Mouse (Mus musculus) stomach, embryonic 16.5 days (tissue): ENCODE measurements at regions not wholly inside any gene's neighbourhood (a gene's known extent, or its start where the extent isn't known, plus 50 kb on each side); places are given as distances from the start of the nearest gene placed in this dataset.

Source experiments
- ATAC-seq: fragments of 200-750 bp; cut with Nextera tagmentation; 2 replicates; pipeline ENCODE4 v1.8.0; 2017; ENCODE audit warnings: moderate number of reproducible peaks, moderate TSS enrichment; ENCODE audit not compliant: insufficient read depth, low FRiP score
- H3K27ac ChIP-seq: fragments of 300-500 bp; sonication (generic); 2 replicates; pipeline ENCODE4 v1.5.1; 2014; ENCODE audit warnings: low read length
- H3K27me3 ChIP-seq: fragments of 300-500 bp; sonication (generic); 2 replicates; pipeline ENCODE4 v1.6.1; 2014; ENCODE audit warnings: low read length, control low read depth, mixed read lengths; ENCODE audit not compliant: control insufficient read depth, insufficient read depth
- H3K36me3 ChIP-seq: fragments of 300-500 bp; sonication (generic); 2 replicates; pipeline ENCODE4 v1.6.1; 2014; ENCODE audit warnings: low read length; ENCODE audit not compliant: control insufficient read depth, insufficient read depth
- H3K4me1 ChIP-seq: fragments of 300-500 bp; sonication (generic); 2 replicates; pipeline ENCODE4 v1.6.1; 2014; ENCODE audit warnings: low read length, control low read depth, mixed read lengths; ENCODE audit not compliant: control insufficient read depth, insufficient read depth
- H3K4me2 ChIP-seq: fragments of 300-500 bp; sonication (generic); 2 replicates; pipeline ENCODE4 v1.6.1; 2014; ENCODE audit warnings: low read depth, low read length, mixed read lengths
- H3K4me3 ChIP-seq: fragments of 300-500 bp; sonication (generic); replicated peaks from 2 replicates; pipeline ENCODE4 v1.5.1; 2014; ENCODE audit warnings: mild to moderate bottlenecking, low read length
- H3K9ac ChIP-seq: fragments of 300-500 bp; sonication (generic); 2 replicates; pipeline ENCODE4 v1.6.1; 2014; ENCODE audit warnings: low read length
- H3K9me3 ChIP-seq: fragments of 300-500 bp; sonication (generic); replicated peaks from 2 replicates; pipeline ENCODE4 v1.6.1; 2016; ENCODE audit warnings: low read length, control low read depth; ENCODE audit not compliant: control insufficient read depth
- WGBS: fragments of 180-500 bp; shearing (Covaris S2); extraction: QIAGEN DNeasy Blood & Tissue Kit; methylation state at CpG from one replicate; pipeline ENCODE4 v1.1.7; 2014; 5-methylcytosine and 5-hydroxymethylcytosine counted together

GRCm38 (mm10) chr7:39830831-39831230 lies 313.3 kb downstream of the Zfp619 start:
- Histone ChIP-seq H3K9me3 (no peaks in the 10 kb centered on the region), H3K4me1 (no peaks in the 10 kb centered on the region), H3K4me3 (no peak overlapping the region), H3K27me3 (no peaks in the 10 kb centered on the region), H3K9ac (no peak overlapping the region), H3K27ac (no peak overlapping the region), H3K36me3 (no peaks in the 10 kb centered on the region), H3K4me2 (no peak overlapping the region)
- WGBS, result 86% methylated on average over 2 of the region's 2 CpGs
- no peak for ATAC-seq

DNA sequence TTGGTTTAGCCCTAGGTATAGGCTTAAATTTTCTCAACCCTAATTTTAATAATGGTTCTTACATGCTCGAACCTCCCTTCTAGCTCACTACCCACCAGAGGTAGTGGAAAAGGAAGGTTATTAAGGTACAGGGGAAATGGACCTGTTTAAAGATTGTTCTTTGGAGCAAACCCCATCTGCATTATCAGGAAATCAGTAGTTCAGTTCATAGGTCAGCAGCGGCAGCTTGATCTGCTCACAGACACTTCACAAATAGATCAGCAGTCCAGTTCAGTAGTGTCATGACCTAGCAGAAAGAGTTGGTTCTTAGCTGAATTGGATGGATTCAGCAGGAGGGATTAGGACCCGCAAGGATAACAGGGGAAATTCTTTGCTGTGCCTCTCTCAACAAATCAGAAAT lies 324.4 kb downstream of the Zfp619 start:
- ATAC-seq, result no peak

DNA sequence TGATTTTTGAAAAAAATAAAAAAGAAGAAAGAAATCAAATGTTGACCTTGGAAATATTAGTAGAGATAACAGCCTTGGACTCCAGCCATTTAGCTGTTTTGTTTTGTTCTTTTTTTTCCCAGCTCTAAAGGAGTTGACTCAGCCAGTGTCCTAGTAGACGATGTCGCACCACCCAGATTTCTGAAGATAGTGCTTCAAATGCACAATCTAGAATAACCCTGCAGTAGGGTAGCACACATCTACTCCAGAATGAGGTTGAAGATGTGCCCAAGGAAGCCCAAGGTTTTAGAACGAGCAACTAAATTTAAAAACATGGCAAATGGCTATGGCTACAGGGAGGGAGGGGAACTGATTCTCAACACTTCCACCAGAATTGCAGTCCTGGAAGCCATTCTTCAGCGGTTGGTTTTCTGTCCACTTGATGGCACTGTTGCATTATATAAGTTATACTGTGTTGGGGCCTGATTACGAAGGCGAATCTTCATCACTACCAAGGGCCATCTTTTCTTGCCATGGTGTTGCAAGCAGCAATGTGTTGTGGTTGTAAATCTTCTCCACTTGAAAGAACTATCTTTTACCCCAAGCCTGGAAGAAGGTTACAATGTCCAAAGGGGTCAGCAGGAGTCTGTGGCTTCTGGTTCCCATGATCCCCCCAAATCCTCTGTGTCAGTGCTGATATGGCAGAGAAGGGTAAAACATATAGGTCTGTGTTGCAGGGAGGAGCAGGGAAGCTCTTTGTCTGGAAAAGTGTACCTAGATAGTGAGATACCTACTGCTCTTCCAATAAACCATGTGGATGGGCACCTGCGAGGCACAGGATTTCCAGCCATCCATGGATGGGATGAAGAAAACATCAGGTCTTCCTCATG lies 330.6 kb downstream of the Zfp619 start:
- Histone ChIP-seq H3K9me3 (no peaks in the 10 kb centered on the region), H3K4me3 (no peak overlapping the region), H3K9ac (no peak overlapping the region), H3K27me3 (no peaks in the 10 kb centered on the region), H3K4me1 (no peaks in the 10 kb centered on the region), H3K27ac (no peak overlapping the region), H3K4me2 (no peak overlapping the region), H3K36me3 (no peaks in the 10 kb centered on the region)
- 42% methylated on average over 7 of the region's 7 CpGs for WGBS
- ATAC-seq, result no peak

More for the DNA sequence above, 324.4 kb downstream of the Zfp619 start:
- H3K27ac ChIP-seq, result no peak overlapping the region
- H3K4me1 ChIP-seq, result no peaks in the 10 kb centered on the region
- no peak overlapping the region for H3K4me3 ChIP-seq
- WGBS, result 66% methylated on average over 3 of the region's 3 CpGs
- H3K36me3 ChIP-seq, result no peaks in the 10 kb centered on the region
- no peaks in the 10 kb centered on the region for H3K27me3 ChIP-seq
- no peak overlapping the region for H3K4me2 ChIP-seq
- no peak overlapping the region for H3K9ac ChIP-seq
- no peaks in the 10 kb centered on the region for H3K9me3 ChIP-seq

GRCm38 (mm10) chr7:39857301-39857700 lies 339.7 kb downstream of the Zfp619 start:
- Histone ChIP-seq H3K36me3 (no peaks in the 10 kb centered on the region), H3K4me3 (no peak overlapping the region), H3K27me3 (no peaks in the 10 kb centered on the region), H3K9me3 (no peaks in the 10 kb centered on the region), H3K9ac (no peak overlapping the region), H3K4me2 (no peak overlapping the region), H3K4me1 (no peaks in the 10 kb centered on the region), H3K27ac (no peak overlapping the region)
- WGBS, result 89% methylated on average over 2 of the region's 2 CpGs
- ATAC-seq, result no peak

GRCm38 (mm10) chr7:39862835-39863234 lies 345.3 kb downstream of the Zfp619 start:
- no peaks in the 10 kb centered on the region for H3K9me3 ChIP-seq
- H3K9ac ChIP-seq, result no peak overlapping the region
- no peak overlapping the region for H3K27ac ChIP-seq
- H3K4me3 ChIP-seq, result no peak overlapping the region
- no peak for ATAC-seq
- H3K4me1 ChIP-seq, result no peaks in the 10 kb centered on the region
- WGBS, result 49% methylated on average over 4 of the region's 4 CpGs
- H3K4me2 ChIP-seq, result no peak overlapping the region
- no peaks in the 10 kb centered on the region for H3K36me3 ChIP-seq
- no peaks in the 10 kb centered on the region for H3K27me3 ChIP-seq

DNA sequence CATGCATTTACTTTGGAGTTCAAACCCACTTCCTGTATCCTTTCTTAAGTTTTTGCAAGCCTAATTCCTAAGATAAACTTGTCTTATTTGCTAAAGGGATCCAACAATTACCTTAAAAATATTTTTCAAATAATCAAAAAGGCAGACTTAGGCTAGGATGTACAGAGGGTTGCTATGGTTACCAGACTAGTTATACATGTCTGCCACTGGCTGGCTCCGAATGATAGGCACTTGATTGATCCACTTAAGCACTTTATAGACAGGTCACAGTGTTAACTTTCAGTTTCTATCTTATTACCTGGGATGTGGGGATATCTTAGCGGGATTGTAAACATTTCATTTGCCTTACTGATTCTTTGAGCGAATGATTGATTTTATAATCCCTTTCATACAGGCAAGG lies 346.6 kb downstream of the Zfp619 start:
- no peak for ATAC-seq
- WGBS, result 61% methylated on average over 3 of the region's 3 CpGs
- Histone ChIP-seq H3K4me2 (no peak overlapping the region), H3K4me1 (no peaks in the 10 kb centered on the region), H3K9ac (no peak overlapping the region), H3K4me3 (no peak overlapping the region), H3K36me3 (no peaks in the 10 kb centered on the region), H3K27ac (no peak overlapping the region), H3K9me3 (no peaks in the 10 kb centered on the region), H3K27me3 (no peaks in the 10 kb centered on the region)

DNA sequence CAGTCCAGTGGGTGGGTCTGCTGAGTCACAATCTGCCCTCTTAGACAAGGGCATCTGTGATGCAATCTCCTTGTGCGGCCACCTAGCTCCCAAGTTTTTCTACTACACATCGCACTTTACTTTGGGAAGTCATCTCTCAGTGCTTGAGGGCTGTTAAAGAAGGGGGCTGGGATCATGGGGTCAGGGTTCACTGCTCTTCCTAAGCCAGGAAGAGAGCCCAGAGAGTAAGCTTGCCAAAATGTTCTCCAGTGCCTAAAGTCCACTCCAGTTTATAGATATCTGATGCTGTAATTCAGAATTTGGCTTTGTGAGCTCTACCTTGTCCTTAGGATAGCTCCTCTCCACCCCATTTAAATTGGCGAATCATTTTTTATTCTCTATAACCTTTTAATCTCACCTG lies 347.2 kb downstream of the Zfp619 start:
- no peak for ATAC-seq
- Histone ChIP-seq H3K4me1 (no peaks in the 10 kb centered on the region), H3K27ac (no peak overlapping the region), H3K4me3 (no peak overlapping the region), H3K4me2 (no peak overlapping the region), H3K36me3 (no peaks in the 10 kb centered on the region), H3K9me3 (no peaks in the 10 kb centered on the region), H3K9ac (no peak overlapping the region), H3K27me3 (no peaks in the 10 kb centered on the region)
- WGBS, result 81% methylated on average over 3 of the region's 3 CpGs

- no peaks in the 10 kb centered on the region for H3K4me1 ChIP-seq
- no peak overlapping the region for H3K4me3 ChIP-seq
- 71% methylated on average over 6 of the region's 6 CpGs for WGBS
- ATAC-seq, result no peak
- no peaks in the 10 kb centered on the region for H3K27me3 ChIP-seq
- H3K9ac ChIP-seq, result no peak overlapping the region
- H3K9me3 ChIP-seq, result no peaks in the 10 kb centered on the region
- H3K27ac ChIP-seq, result no peak overlapping the region
- no peaks in the 10 kb centered on the region for H3K36me3 ChIP-seq
- H3K4me2 ChIP-seq, result no peak overlapping the region
Measured at GRCm38 (mm10) chr7:39866674-39867428, 349.3 kb downstream of the Zfp619 start.

DNA sequence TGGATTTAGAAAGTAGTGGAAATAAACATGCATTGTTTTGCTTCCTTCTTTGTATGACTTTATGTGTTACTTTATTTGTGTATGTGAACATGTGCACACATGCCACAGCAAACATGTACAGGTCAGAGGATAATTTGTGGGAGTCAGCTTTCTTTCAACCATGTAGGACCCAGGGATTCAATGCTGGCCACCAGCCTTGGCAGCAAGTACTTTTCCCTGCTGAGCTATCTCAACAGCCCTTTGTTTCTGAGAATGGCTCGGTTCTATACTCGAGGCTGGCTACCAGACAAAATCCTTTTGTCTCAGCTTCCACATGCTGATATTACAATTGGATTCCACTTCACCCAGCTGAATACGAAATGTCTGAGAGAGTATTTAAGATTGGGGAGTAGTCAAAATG lies 349.9 kb downstream of the Zfp619 start:
- Histone ChIP-seq H3K27ac (no peak overlapping the region), H3K9me3 (no peaks in the 10 kb centered on the region), H3K9ac (no peak overlapping the region), H3K36me3 (no peaks in the 10 kb centered on the region), H3K4me2 (no peak overlapping the region), H3K4me1 (no peaks in the 10 kb centered on the region), H3K4me3 (no peak overlapping the region), H3K27me3 (no peaks in the 10 kb centered on the region)
- ATAC-seq, result no peak
- WGBS, result 55% methylated on average over 3 of the region's 3 CpGs
